Mouse (Mus musculus) hindbrain, embryonic 11.5 days (tissue): ENCODE measurements around the gene Il7r. TPM values are rescaled to one million over a fixed set of nuclear protein-coding genes. Genes with fewer than 3 reads are reported as not detected.

Experiments
- ATAC-seq: fragments of 200-750 bp; cut with Nextera tagmentation; 2 replicates; pipeline ENCODE4 v1.8.0; 2017; ENCODE audit warnings: mild to moderate bottlenecking, moderate TSS enrichment, moderate library complexity; ENCODE audit not compliant: low FRiP score
- DNase-seq: peaks from one replicate; pipeline ENCODE4 v3.0.0-alpha.2; 2015; ENCODE audit warnings: low spot score
- H3K27ac ChIP-seq: fragments of 300-500 bp; sonication (generic); 2 replicates; pipeline ENCODE4 v1.5.1; 2014; ENCODE audit warnings: mild to moderate bottlenecking, low read depth, low read length
- H3K27me3 ChIP-seq: fragments of 300-500 bp; sonication (generic); 2 replicates; pipeline ENCODE4 v1.6.1; 2014; ENCODE audit warnings: mild to moderate bottlenecking, low read length, moderate library complexity, mixed read lengths; ENCODE audit not compliant: control insufficient read depth, insufficient read depth
- H3K36me3 ChIP-seq: fragments of 300-500 bp; sonication (generic); 2 replicates; pipeline ENCODE4 v1.6.1; 2014; ENCODE audit warnings: mild to moderate bottlenecking, low read length, moderate library complexity, mixed read lengths; ENCODE audit not compliant: control insufficient read depth, insufficient read depth
- H3K4me1 ChIP-seq: fragments of 300-500 bp; sonication (generic); replicated peaks from 2 replicates; pipeline ENCODE4 v1.6.1; 2014; ENCODE audit warnings: low read length, mixed read lengths; ENCODE audit not compliant: control insufficient read depth, insufficient read depth
- H3K4me2 ChIP-seq: fragments of 300-500 bp; sonication (generic); replicated peaks from 2 replicates; pipeline ENCODE4 v1.6.1; 2014; ENCODE audit warnings: mild to moderate bottlenecking, low read depth, low read length
- H3K4me3 ChIP-seq: fragments of 300-500 bp; sonication (generic); 2 replicates; pipeline ENCODE4 v1.5.1; 2014; ENCODE audit warnings: low read depth, low read length
- H3K9ac ChIP-seq: fragments of 300-500 bp; sonication (generic); 2 replicates; pipeline ENCODE4 v1.6.1; 2014; ENCODE audit warnings: low read depth, low read length
- H3K9me3 ChIP-seq: fragments of 300-500 bp; sonication (generic); 2 replicates; pipeline ENCODE4 v1.6.1; 2016; ENCODE audit warnings: low read length; ENCODE audit not compliant: control insufficient read depth
- WGBS: fragments of 180-500 bp; shearing (Covaris S2); extraction: QIAGEN DNeasy Blood & Tissue Kit; methylation state at CpG from one replicate; pipeline ENCODE4 v1.1.7; 2014; 5-methylcytosine and 5-hydroxymethylcytosine counted together
- polyA plus RNA-seq: library from polyadenylated mRNA; unstranded; fragments of >200 nt; fragmentation: Nextera tagmentation; extraction: Ambion mirVana; gene quantifications from 2 replicates; pipeline ENCODE4 v1.2.1, GENCODE M21; 2014

Gene Il7r
- polyA plus RNA-seq, 1 experiment from 2014 or later = 0.31 TPM

GRCm38 (mm10) chr15:9523059-9523458 lies 6.9 kb downstream of the Il7r start:
- H3K27ac ChIP-seq = no peak overlapping the region
- no peak for ATAC-seq
- H3K9me3 ChIP-seq = no peaks in the 10 kb centered on the region
- no peak overlapping the region for H3K9ac ChIP-seq
- H3K36me3 ChIP-seq = no peaks in the 10 kb centered on the region
- H3K27me3 ChIP-seq = no peaks in the 10 kb centered on the region
- 95% methylated on average over 3 of the region's 3 CpGs for WGBS
- no peak overlapping the region for H3K4me2 ChIP-seq
- H3K4me1 ChIP-seq = no peaks in the 10 kb centered on the region
- no peak overlapping the region for H3K4me3 ChIP-seq
- no peak for DNase-seq

GRCm38 (mm10) chr15:9492077-9492476 lies 37.9 kb downstream of the Il7r start:
- Histone ChIP-seq H3K4me2 (no peak overlapping the region), H3K27ac (no peak overlapping the region), H3K4me1 (no peaks in the 10 kb centered on the region), H3K4me3 (no peak overlapping the region), H3K9me3 (no peaks in the 10 kb centered on the region), H3K36me3 (no peaks in the 10 kb centered on the region), H3K27me3 (no peaks in the 10 kb centered on the region), H3K9ac (no peak overlapping the region)
- 85% methylated on average over 3 of the region's 3 CpGs for WGBS
- ATAC-seq (no peak), DNase-seq (no peak)

- H3K9ac ChIP-seq = no peak overlapping the region
- WGBS = 85% methylated on average over 2 of the region's 2 CpGs
- H3K4me3 ChIP-seq = no peak overlapping the region
- no peaks in the 10 kb centered on the region for H3K27me3 ChIP-seq
- DNase-seq (no peak), ATAC-seq (no peak)
- H3K4me1 ChIP-seq = no peaks in the 10 kb centered on the region
- H3K27ac ChIP-seq = no peak overlapping the region
- H3K9me3 ChIP-seq = no peaks in the 10 kb centered on the region
- no peaks in the 10 kb centered on the region for H3K36me3 ChIP-seq
- H3K4me2 ChIP-seq = no peak overlapping the region
Measured at GRCm38 (mm10) chr15:9489417-9490118, 40.4 kb downstream of the Il7r start.

- Histone ChIP-seq H3K27me3 (no peaks in the 10 kb centered on the region), H3K4me3 (no peak overlapping the region), H3K4me1 (no peaks in the 10 kb centered on the region), H3K9me3 (no peaks in the 10 kb centered on the region), H3K36me3 (no peaks in the 10 kb centered on the region), H3K9ac (no peak overlapping the region), H3K4me2 (no peak overlapping the region), H3K27ac (no peak overlapping the region)
- WGBS = 87% methylated on average over 1 of the region's 1 CpGs
- DNase-seq (no peak), ATAC-seq (no peak)
Measured at GRCm38 (mm10) chr15:9473188-9473587, 56.8 kb downstream of the Il7r start.

- H3K4me3 ChIP-seq = no peak overlapping the region
- DNase-seq = no peak
- H3K36me3 ChIP-seq = no peaks in the 10 kb centered on the region
- H3K9me3 ChIP-seq = no peaks in the 10 kb centered on the region
- H3K4me1 ChIP-seq = no peaks in the 10 kb centered on the region
- H3K4me2 ChIP-seq = no peak overlapping the region
- H3K27ac ChIP-seq = no peak overlapping the region
- no peak for ATAC-seq
- H3K9ac ChIP-seq = no peak overlapping the region
- no peaks in the 10 kb centered on the region for H3K27me3 ChIP-seq
- 74% methylated on average over 3 of the region's 3 CpGs for WGBS
Measured at GRCm38 (mm10) chr15:9472618-9473017, 57.4 kb downstream of the Il7r start.

- DNase-seq = no peak
- no peak overlapping the region for H3K4me2 ChIP-seq
- WGBS = 60% methylated on average over 3 of the region's 3 CpGs
- no peak for ATAC-seq
- H3K4me1 ChIP-seq = no peaks in the 10 kb centered on the region
- H3K9me3 ChIP-seq = no peaks in the 10 kb centered on the region
- H3K27ac ChIP-seq = no peak overlapping the region
- no peak overlapping the region for H3K4me3 ChIP-seq
- no peaks in the 10 kb centered on the region for H3K27me3 ChIP-seq
- H3K9ac ChIP-seq = no peak overlapping the region
- no peaks in the 10 kb centered on the region for H3K36me3 ChIP-seq
Measured at GRCm38 (mm10) chr15:9472167-9472566, 57.8 kb downstream of the Il7r start.

GRCm38 (mm10) chr15:9471053-9471685 lies 58.8 kb downstream of the Il7r start:
- Histone ChIP-seq H3K4me2 (no peak overlapping the region), H3K9me3 (no peaks in the 10 kb centered on the region), H3K27ac (no peak overlapping the region), H3K27me3 (no peaks in the 10 kb centered on the region), H3K36me3 (no peaks in the 10 kb centered on the region), H3K4me3 (no peak overlapping the region), H3K9ac (no peak overlapping the region), H3K4me1 (no peaks in the 10 kb centered on the region)
- ATAC-seq (no peak), DNase-seq (no peak)
- 91% methylated on average over 4 of the region's 4 CpGs for WGBS

GRCm38 (mm10) chr15:9464039-9464438 lies 65.9 kb downstream of the Il7r start:
- no peak overlapping the region for H3K4me2 ChIP-seq
- no peaks in the 10 kb centered on the region for H3K36me3 ChIP-seq
- no peaks in the 10 kb centered on the region for H3K4me1 ChIP-seq
- no peak for ATAC-seq
- H3K27me3 ChIP-seq = no peaks in the 10 kb centered on the region
- H3K4me3 ChIP-seq = no peak overlapping the region
- WGBS = 39% methylated on average over 1 of the region's 1 CpGs
- no peak for DNase-seq
- H3K9me3 ChIP-seq = no peaks in the 10 kb centered on the region
- H3K9ac ChIP-seq = no peak overlapping the region
- H3K27ac ChIP-seq = no peak overlapping the region

- no peak overlapping the region for H3K27ac ChIP-seq
- H3K4me1 ChIP-seq = no peaks in the 10 kb centered on the region
- H3K9me3 ChIP-seq = no peaks in the 10 kb centered on the region
- ATAC-seq = no peak
- no peaks in the 10 kb centered on the region for H3K27me3 ChIP-seq
- no peak for DNase-seq
- H3K9ac ChIP-seq = no peak overlapping the region
- WGBS = 56% methylated on average over 7 of the region's 7 CpGs
- H3K4me2 ChIP-seq = no peak overlapping the region
- no peak overlapping the region for H3K4me3 ChIP-seq
- no peaks in the 10 kb centered on the region for H3K36me3 ChIP-seq
Measured at GRCm38 (mm10) chr15:9463521-9464027, 66.4 kb downstream of the Il7r start.
